Mouse (Mus musculus): ENCODE data around the gene Hist1h2ag.

DNA sequence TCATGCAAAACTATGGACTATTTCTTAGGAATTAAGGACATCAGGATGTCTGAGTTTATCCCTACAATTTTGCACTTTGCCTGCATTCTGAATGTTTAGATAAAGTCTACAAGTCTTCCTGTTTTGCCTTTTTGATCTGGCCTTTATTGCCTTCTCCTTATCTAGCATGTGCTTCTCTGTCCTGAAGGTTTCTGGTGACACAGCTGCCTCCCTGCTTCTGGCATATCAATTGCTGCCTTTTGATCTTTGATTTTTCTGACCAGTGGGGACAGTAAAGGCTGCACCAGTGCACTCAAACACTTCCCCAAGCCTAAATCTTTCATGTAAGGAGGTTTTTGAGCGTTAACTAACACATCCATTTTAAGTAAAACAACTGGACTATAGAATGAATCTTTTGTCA, 20.7 kb upstream of the Hist1h2ag start:
- TF ChIP-seq MAFK (IDR thresholded peaks at IDR 0.05; ENCODE audit: insufficient read depth, low read depth, low read length): no peak
- no peak for TF ChIP-seq ZC3H11A (IDR thresholded peaks at IDR 0.05; ENCODE audit: borderline replicate concordance, low read depth, low read length)
- TF ChIP-seq HCFC1 (IDR thresholded peaks at IDR 0.05; ENCODE audit: borderline replicate concordance, insufficient read depth, low read length): no peak
- TF ChIP-seq CHD2 (IDR thresholded peaks at IDR 0.05; ENCODE audit: low read depth, low read length): no peak
- TF ChIP-seq ZNF384 (IDR thresholded peaks at IDR 0.05; ENCODE audit: low read depth, low read length): no peak
